Mouse (Mus musculus) kidney, adult 2 months (tissue): ENCODE data around the gene Zdhhc16.

Source experiments
- CTCF ChIP-seq: fragments of 200-500 bp; conservative IDR thresholded peaks from 2 replicates; pipeline ENCODE4 v1.5.1; 2011; ENCODE audit warnings: low read depth, mild to moderate bottlenecking, control low read depth, low read length, moderate library complexity, mixed read lengths; ENCODE audit not compliant: insufficient read depth, insufficient read length
- POLR2A ChIP-seq: fragments of 200-500 bp; IDR thresholded peaks from one replicate; pipeline ENCODE4 v1.6.1; 2011; ENCODE audit warnings: low read depth, low read length, control low read depth

DNA sequence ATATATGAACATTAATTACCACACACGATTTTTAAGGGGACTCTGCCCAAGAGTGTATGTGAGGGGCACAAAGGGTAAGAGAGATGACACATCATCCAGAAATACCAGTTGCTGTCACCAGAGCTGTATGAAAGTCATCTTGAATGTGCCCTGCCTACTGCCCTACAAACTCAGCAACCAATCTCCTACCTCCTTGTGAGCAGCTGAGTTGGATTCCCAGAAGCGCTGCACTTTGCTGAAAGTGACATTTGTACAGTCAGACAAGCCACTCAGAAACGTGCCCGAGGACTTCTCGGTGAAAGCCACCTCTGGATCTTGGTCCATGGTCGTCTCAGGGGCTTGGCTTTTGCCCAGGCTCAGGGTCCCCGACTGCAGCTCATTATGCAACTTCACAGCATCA, 38.3 kb upstream of the Zdhhc16 start:
- TF ChIP-seq CTCF = no peak
- TF ChIP-seq POLR2A = no peak
